Mouse (Mus musculus) embryonic facial prominence, embryonic 14.5 days (tissue): ENCODE data around the gene Rps28. TPM values are rescaled to one million over a fixed set of nuclear protein-coding genes. Genes with fewer than 3 reads are reported as not detected.

Source experiments
- ATAC-seq: fragments of 200-750 bp; cut with Nextera tagmentation; 2 replicates; pipeline ENCODE4 v1.8.0; 2017; ENCODE audit warnings: low read depth, moderate number of reproducible peaks, moderate TSS enrichment
- DNase-seq: peaks from one replicate; pipeline ENCODE4 v3.0.0-alpha.2; 2015; ENCODE audit warnings: low spot score
- H3K27ac ChIP-seq: fragments of 300-500 bp; sonication (generic); replicated peaks from 2 replicates; pipeline ENCODE4 v1.5.1; 2014; ENCODE audit warnings: low read depth, mild to moderate bottlenecking, low read length, moderate library complexity
- H3K27me3 ChIP-seq: fragments of 300-500 bp; sonication (generic); replicated peaks from 2 replicates; pipeline ENCODE4 v1.6.1; 2014; ENCODE audit warnings: low read length; ENCODE audit not compliant: control insufficient read depth, insufficient read depth
- H3K36me3 ChIP-seq: fragments of 300-500 bp; sonication (generic); 2 replicates; pipeline ENCODE4 v1.6.1; 2014; ENCODE audit warnings: low read length, mixed read lengths; ENCODE audit not compliant: control insufficient read depth, insufficient read depth
- H3K4me1 ChIP-seq: fragments of 300-500 bp; sonication (generic); 2 replicates; pipeline ENCODE4 v1.6.1; 2014; ENCODE audit warnings: antibody characterized with exemption, low read length; ENCODE audit not compliant: control insufficient read depth, insufficient read depth
- H3K4me2 ChIP-seq: fragments of 300-500 bp; sonication (generic); 2 replicates; pipeline ENCODE4 v1.6.1; 2014; ENCODE audit warnings: low read depth, mild to moderate bottlenecking, low read length, moderate library complexity, mixed read lengths
- H3K4me3 ChIP-seq: fragments of 300-500 bp; sonication (generic); 2 replicates; pipeline ENCODE4 v1.5.1; 2014; ENCODE audit warnings: low read depth, mild to moderate bottlenecking, low read length
- H3K9ac ChIP-seq: fragments of 300-500 bp; sonication (generic); 2 replicates; pipeline ENCODE4 v1.6.1; 2014; ENCODE audit warnings: low read depth, mild to moderate bottlenecking, low read length, moderate library complexity, mixed read lengths
- H3K9me3 ChIP-seq: fragments of 300-500 bp; sonication (generic); 2 replicates; pipeline ENCODE4 v1.6.1; 2016; ENCODE audit warnings: low read length; ENCODE audit not compliant: control insufficient read depth
- WGBS: fragments of 180-500 bp; shearing (Covaris S2); extraction: QIAGEN DNeasy Blood & Tissue Kit; methylation state at CpG from one replicate; pipeline ENCODE4 v1.1.7; 2014; 5-methylcytosine and 5-hydroxymethylcytosine counted together
- polyA plus RNA-seq: library from polyadenylated mRNA; unstranded; fragments of >200 nt; fragmentation: Nextera tagmentation; extraction: Ambion mirVana; gene quantifications from 2 replicates; pipeline ENCODE4 v1.2.1, GENCODE M21; 2014

The Rps28 gene
- polyA plus RNA-seq, 1 experiment from 2014 or later = 1,307 TPM

DNA sequence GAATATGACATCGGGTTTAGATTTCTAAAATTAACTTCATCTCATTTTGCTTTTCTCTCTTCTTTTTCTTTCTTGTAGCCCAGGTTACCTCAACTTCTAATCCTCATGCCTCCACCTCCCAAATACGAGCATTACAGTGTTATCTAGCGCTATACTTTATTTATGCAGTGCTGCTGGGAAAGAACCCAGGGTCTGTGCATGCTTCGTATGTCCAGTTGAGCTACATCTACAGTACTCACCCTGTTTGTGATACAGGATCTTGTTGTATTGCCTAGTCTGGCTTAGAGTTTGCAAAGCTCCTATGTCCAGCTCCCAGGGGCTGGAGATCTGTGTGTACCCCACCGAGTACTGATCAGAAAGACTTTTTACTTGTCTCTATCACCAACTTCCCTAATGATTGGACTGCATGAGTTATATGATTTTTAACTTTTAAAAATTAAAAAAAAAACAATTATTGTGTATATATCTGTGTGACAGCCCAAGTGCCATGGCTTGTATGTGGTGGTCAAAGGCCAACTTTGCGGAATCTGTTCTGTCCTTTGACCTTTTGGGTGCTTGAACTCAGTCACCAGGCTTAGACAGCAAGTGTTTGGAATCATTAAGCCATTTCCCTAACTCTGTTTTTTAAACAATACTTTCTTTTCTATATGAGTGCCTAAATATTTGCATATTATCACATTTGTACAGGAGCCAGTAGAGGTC is 50.3 kb downstream of the Rps28 start:
- H3K4me3 ChIP-seq = no peak overlapping the region
- H3K36me3 ChIP-seq = peaks cover 41% of the 10 kb centered on the region
- no peaks in the 10 kb centered on the region for H3K27me3 ChIP-seq
- no peaks in the 10 kb centered on the region for H3K9me3 ChIP-seq
- H3K27ac ChIP-seq = no peak overlapping the region
- DNase-seq = no peak
- H3K4me1 ChIP-seq = peaks cover 12% of the 10 kb centered on the region
- WGBS = 88% methylated on average over 6 of the region's 6 CpGs
- no peak overlapping the region for H3K9ac ChIP-seq
- no peak for ATAC-seq
- H3K4me2 ChIP-seq = no peak overlapping the region

DNA sequence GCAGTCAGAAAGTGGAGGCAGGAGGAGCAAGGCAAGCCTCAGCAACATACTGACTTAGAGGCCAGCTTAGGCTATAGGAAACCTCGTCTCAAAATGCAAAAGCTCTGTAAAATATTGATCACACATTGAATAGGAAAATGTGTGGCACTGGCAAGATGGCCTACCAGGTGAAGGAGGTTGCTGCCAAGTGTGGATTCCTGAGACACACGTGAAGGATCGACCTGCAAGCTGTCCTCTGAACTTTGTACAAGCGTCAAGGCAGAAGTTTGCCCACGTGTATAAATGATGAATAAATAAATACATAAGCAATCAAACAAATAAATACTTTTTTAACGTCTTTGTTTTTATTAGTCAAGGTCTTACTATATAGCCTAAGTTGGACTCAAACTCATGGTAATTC is 50.9 kb downstream of the Rps28 start:
- Histone ChIP-seq H3K36me3 (peaks cover 41% of the 10 kb centered on the region), H3K9me3 (no peaks in the 10 kb centered on the region), H3K9ac (no peak overlapping the region), H3K27me3 (no peaks in the 10 kb centered on the region), H3K27ac (no peak overlapping the region), H3K4me3 (no peak overlapping the region), H3K4me1 (peaks cover 6% of the 10 kb centered on the region), H3K4me2 (no peak overlapping the region)
- 84% methylated on average over 6 of the region's 6 CpGs for WGBS
- DNase-seq = no peak
- ATAC-seq = no peak

DNA sequence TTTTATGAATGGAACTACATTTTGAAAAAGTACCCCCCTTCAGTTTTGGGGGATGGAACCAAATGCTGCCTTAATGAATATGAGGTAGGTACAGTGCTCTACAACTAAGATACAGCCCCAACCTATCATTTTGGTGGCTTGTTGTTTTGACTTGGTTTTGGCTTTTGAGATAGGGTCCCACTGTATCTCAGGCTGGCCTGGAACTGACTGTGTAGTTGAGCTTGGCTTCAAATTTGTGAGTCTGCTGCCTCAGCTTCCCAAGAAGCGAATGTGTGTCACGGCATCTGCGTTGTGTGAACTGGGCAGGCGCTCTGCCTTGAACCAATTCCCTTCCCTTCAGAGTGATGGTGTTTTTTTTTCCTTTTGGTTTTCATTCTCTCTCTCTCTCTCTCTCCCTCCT is 52.7 kb downstream of the Rps28 start:
- ATAC-seq (no peak), DNase-seq (no peak)
- no peaks in the 10 kb centered on the region for H3K9me3 ChIP-seq
- H3K27me3 ChIP-seq = no peaks in the 10 kb centered on the region
- H3K4me2 ChIP-seq = no peak overlapping the region
- peaks cover 23% of the 10 kb centered on the region for H3K36me3 ChIP-seq
- H3K27ac ChIP-seq = no peak overlapping the region
- H3K4me1 ChIP-seq = no peaks in the 10 kb centered on the region
- 89% methylated on average over 4 of the region's 4 CpGs for WGBS
- H3K4me3 ChIP-seq = no peak overlapping the region
- no peak overlapping the region for H3K9ac ChIP-seq

Other genes starting within 250 kb of the Rps28 start
- gene Zfp414, start 195.5 kb downstream of the Rps28 start, polyA plus RNA-seq = 51.9 and 66.6 TPM in 2 replicates
- gene Pram1, start 186.5 kb downstream of the Rps28 start, polyA plus RNA-seq = 1.1 TPM in 2 replicates
- 266 and 275 TPM in 2 replicates for gene Hnrnpm, start 137.7 kb downstream of the Rps28 start, polyA plus RNA-seq
- 62.2 and 63.9 TPM in 2 replicates for gene March2, start 105.9 kb downstream of the Rps28 start, polyA plus RNA-seq
- gene Rab11b, start 64.0 kb downstream of the Rps28 start, polyA plus RNA-seq = 156 and 181 TPM in 2 replicates
- gene Angptl4, start 42.7 kb downstream of the Rps28 start, polyA plus RNA-seq = 35.7 and 52.1 TPM in 2 replicates
- gene Kank3, start 14.0 kb downstream of the Rps28 start, polyA plus RNA-seq = 38.7 and 39.4 TPM in 2 replicates
- gene Ndufa7, start within 50 bp of the Rps28 start, polyA plus RNA-seq = 479 and 488 TPM in 2 replicates
- gene Cd320, start 18.5 kb upstream of the Rps28 start, polyA plus RNA-seq = 60.5 and 62.3 TPM in 2 replicates
- not detected in 2 replicates for gene Gm7029, start 49.3 kb upstream of the Rps28 start, polyA plus RNA-seq
- gene Kifc1, start 66.1 kb upstream of the Rps28 start, polyA plus RNA-seq = 5.9 and 7.0 TPM in 2 replicates
- gene Platr17, start 80.6 kb upstream of the Rps28 start, polyA plus RNA-seq = not detected in 2 replicates
- gene Daxx, start 84.9 kb upstream of the Rps28 start, polyA plus RNA-seq = 34.8 and 38.2 TPM in 2 replicates
- 31.9 and 32.0 TPM in 2 replicates for gene Tapbp, start 91.3 kb upstream of the Rps28 start, polyA plus RNA-seq
- 8.9 and 11.6 TPM in 2 replicates for gene Zbtb22, start 91.3 kb upstream of the Rps28 start, polyA plus RNA-seq
- 34.5 and 43.4 TPM in 2 replicates for gene Rgl2, start 105.0 kb upstream of the Rps28 start, polyA plus RNA-seq
- gene Pfdn6, start 115.8 kb upstream of the Rps28 start, polyA plus RNA-seq = 122 and 124 TPM in 2 replicates
- 15.4 and 20.2 TPM in 2 replicates for gene Wdr46, start 116.1 kb upstream of the Rps28 start, polyA plus RNA-seq
- 4.4 and 5.7 TPM in 2 replicates for gene B3galt4, start 126.9 kb upstream of the Rps28 start, polyA plus RNA-seq
- gene Vps52, start 131.2 kb upstream of the Rps28 start, polyA plus RNA-seq = 38.6 and 41.6 TPM in 2 replicates
- gene Rps18, start 131.4 kb upstream of the Rps28 start, polyA plus RNA-seq = 2,078 and 2,095 TPM in 2 replicates
- 20.8 and 30.8 TPM in 2 replicates for gene H2-K1, start 175.8 kb upstream of the Rps28 start, polyA plus RNA-seq
- gene Ring1, start 200.1 kb upstream of the Rps28 start, polyA plus RNA-seq = 6.0 and 7.2 TPM in 2 replicates
- gene H2-Ke6, start 203.5 kb upstream of the Rps28 start, polyA plus RNA-seq = 41.3 and 46.1 TPM in 2 replicates
- 118 and 125 TPM in 2 replicates for gene Slc39a7, start 207.1 kb upstream of the Rps28 start, polyA plus RNA-seq
- gene Rxrb, start 207.2 kb upstream of the Rps28 start, polyA plus RNA-seq = 26.0 and 29.2 TPM in 2 replicates
- gene Col11a2, start 214.9 kb upstream of the Rps28 start, polyA plus RNA-seq = 53.9 and 64.3 TPM in 2 replicates